Mouse (Mus musculus) small intestine, adult 2 months (tissue): Measurements from ENCODE around the gene Gm1043.

Experiments used
- CTCF ChIP-seq: fragments of 200-500 bp; IDR thresholded peaks from 2 replicates; pipeline ENCODE4 v1.5.1; 2012; ENCODE audit warnings: low read depth, mild to moderate bottlenecking, control low read depth, inconsistent platforms, low read length, moderate library complexity, mixed read lengths; ENCODE audit not compliant: insufficient replicate concordance, insufficient read length; ENCODE audit errors: extremely low read depth
- POLR2A ChIP-seq: fragments of 200-500 bp; IDR thresholded peaks from 2 replicates; pipeline ENCODE4 v1.6.1; 2012; ENCODE audit warnings: low read depth, mild to moderate bottlenecking, control low read depth, inconsistent platforms, low read length, moderate library complexity

DNA sequence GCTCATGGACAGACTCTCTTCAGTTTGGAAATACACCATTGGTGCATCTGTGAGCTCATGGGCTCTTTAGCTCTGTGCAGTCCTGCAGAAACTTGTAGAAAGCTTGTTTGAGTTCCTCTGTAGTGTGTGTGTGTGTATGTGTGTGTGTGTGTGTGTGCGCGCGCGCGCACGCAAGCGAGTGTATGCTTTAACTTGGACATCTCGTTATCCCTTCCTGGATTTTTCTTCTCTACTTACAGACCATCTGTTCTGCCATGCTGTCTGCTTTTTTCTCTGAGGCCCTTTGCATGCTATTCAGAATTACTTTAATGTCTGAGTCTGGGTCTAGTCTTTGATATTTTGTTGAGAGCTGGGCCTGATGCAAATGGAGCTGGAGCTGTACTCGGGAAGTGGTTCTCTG, 1.3 kb upstream of the Gm1043 start:
- TF ChIP-seq CTCF (no peak), POLR2A (no peak)
